Mouse (Mus musculus) myocyte (in vitro differentiated cells): ENCODE results near the gene Atp6v1a. TPM values are rescaled to one million over a fixed set of nuclear protein-coding genes. Genes with fewer than 3 reads are reported as not detected.

ENCODE experiments used
- H3K27me3 ChIP-seq: one replicate; pipeline ENCODE4 v1.6.1; 2011; ENCODE audit not compliant: control insufficient read depth, insufficient read depth, insufficient read length
- H3K36me3 ChIP-seq: one replicate; pipeline ENCODE4 v1.6.1; 2011; ENCODE audit not compliant: control insufficient read depth, insufficient read depth
- H3K4me2 ChIP-seq: one replicate; pipeline ENCODE4 v1.6.1; 2011; ENCODE audit warnings: low read depth, control low read depth
- H3K4me3 ChIP-seq: one replicate; pipeline ENCODE4 v1.5.1; 2011; ENCODE audit warnings: mild to moderate bottlenecking, control low read depth, moderate library complexity
- H3K79me2 ChIP-seq: one replicate; pipeline ENCODE4 v1.6.1; 2011; ENCODE audit not compliant: control insufficient read depth, insufficient read depth
- H3ac ChIP-seq: one replicate; pipeline ENCODE4 v1.6.1; 2011; ENCODE audit not compliant: control insufficient read depth, insufficient read length
- CEBPB ChIP-seq: IDR thresholded peaks from 2 replicates; pipeline ENCODE4 v1.6.1; 2011; ENCODE audit warnings: mild to moderate bottlenecking, moderate library complexity; ENCODE audit not compliant: poor library complexity, insufficient read depth, severe bottlenecking
- E2F4 ChIP-seq: IDR thresholded peaks from one replicate; pipeline ENCODE4 v1.6.1; 2011; ENCODE audit warnings: mild to moderate bottlenecking, control low read depth, moderate library complexity; ENCODE audit not compliant: insufficient read depth
- MAX ChIP-seq: IDR thresholded peaks from one replicate; pipeline ENCODE4 v1.6.1; 2011; ENCODE audit warnings: low read depth, mild to moderate bottlenecking, control low read depth
- MYOD1 ChIP-seq, 3 experiments: IDR thresholded peaks; one replicate each; pipeline ENCODE4 v1.6.1; 2011; ENCODE audit warnings: control low read depth in 2 of 3, low read depth in 2 of 3, mild to moderate bottlenecking in 2 of 3, moderate library complexity in 1 of 3; ENCODE audit not compliant: insufficient read length in 2 of 3, control insufficient read depth in 1 of 3
- MYOG ChIP-seq, 3 experiments: IDR thresholded peaks; one replicate each; pipeline ENCODE4 v1.6.1; 2011; ENCODE audit warnings: control low read depth in 2 of 3, low read depth in 2 of 3, mild to moderate bottlenecking in 2 of 3; ENCODE audit not compliant: insufficient read length in 2 of 3, control insufficient read depth in 1 of 3, insufficient read depth in 1 of 3
- POLR2A ChIP-seq: IDR thresholded peaks from one replicate; pipeline ENCODE4 v1.6.1; 2011; ENCODE audit warnings: low read depth, mild to moderate bottlenecking, control low read depth, moderate library complexity; ENCODE audit not compliant: insufficient read length
- POLR2AphosphoS2 ChIP-seq: IDR thresholded peaks from one replicate; pipeline ENCODE4 v1.6.1; 2011; ENCODE audit warnings: low read depth, control low read depth; ENCODE audit not compliant: insufficient read length
- REST ChIP-seq: IDR thresholded peaks from one replicate; pipeline ENCODE4 v1.6.1; 2011; ENCODE audit warnings: mild to moderate bottlenecking, control low read depth, moderate library complexity; ENCODE audit not compliant: insufficient read depth, insufficient read length
- SRF ChIP-seq: IDR thresholded peaks from one replicate; pipeline ENCODE4 v1.6.1; 2011; ENCODE audit warnings: low read depth; ENCODE audit not compliant: control insufficient read depth, insufficient read length
- TCF12 ChIP-seq: IDR thresholded peaks from one replicate; pipeline ENCODE4 v1.6.1; 2011; ENCODE audit warnings: mild to moderate bottlenecking, control low read depth; ENCODE audit not compliant: poor library complexity, insufficient read depth, severe bottlenecking
- TCF3 ChIP-seq: IDR thresholded peaks from one replicate; pipeline ENCODE4 v1.6.1; 2011; ENCODE audit warnings: low read depth, control low read depth; ENCODE audit not compliant: insufficient read length
- USF1 ChIP-seq: IDR thresholded peaks from one replicate; pipeline ENCODE4 v1.6.1; 2011; ENCODE audit warnings: low read depth, mild to moderate bottlenecking, control low read depth, moderate library complexity
- polyA plus RNA-seq: library from polyadenylated mRNA; unstranded; fragments of >200 nt; fragmentation: generic; extraction: Trizol; gene quantifications from one replicate; pipeline ENCODE4 v1.2.1, GENCODE M21; 2012; ENCODE audit warnings: missing spikeins

Atp6v1a gene
- polyA plus RNA-seq, 1 experiment, result 28.7 TPM

DNA sequence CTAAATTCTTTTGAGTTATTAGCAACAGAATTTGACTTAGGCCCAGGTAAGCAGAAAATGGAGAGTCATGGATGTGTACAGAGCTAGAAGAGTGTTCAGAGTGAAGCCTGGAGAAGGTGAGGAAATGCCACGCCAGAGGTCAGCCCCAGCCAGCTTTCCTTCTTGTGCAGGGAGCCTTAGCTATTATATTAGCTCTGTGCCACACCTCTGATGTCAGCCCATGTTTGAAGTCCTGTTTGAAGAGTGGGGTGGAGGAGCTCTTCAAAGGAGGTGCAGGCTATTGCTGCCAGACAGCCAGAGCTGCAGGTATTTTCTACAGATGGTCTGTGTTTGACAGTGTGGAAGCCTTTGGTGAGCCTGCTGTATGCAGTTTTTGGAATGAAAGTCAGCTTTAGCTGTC lies 39.0 kb upstream of the Atp6v1a start:
- Histone ChIP-seq H3K4me2 (no peak overlapping the region), H3ac (no peak overlapping the region), H3K27me3 (no peaks in the 10 kb centered on the region), H3K36me3 (no peaks in the 10 kb centered on the region), H3K4me3 (no peak overlapping the region), H3K79me2 (peaks cover 37% of the 10 kb centered on the region)
- TF ChIP-seq SRF (no peak), TCF3 (no peak), E2F4 (no peak)

DNA sequence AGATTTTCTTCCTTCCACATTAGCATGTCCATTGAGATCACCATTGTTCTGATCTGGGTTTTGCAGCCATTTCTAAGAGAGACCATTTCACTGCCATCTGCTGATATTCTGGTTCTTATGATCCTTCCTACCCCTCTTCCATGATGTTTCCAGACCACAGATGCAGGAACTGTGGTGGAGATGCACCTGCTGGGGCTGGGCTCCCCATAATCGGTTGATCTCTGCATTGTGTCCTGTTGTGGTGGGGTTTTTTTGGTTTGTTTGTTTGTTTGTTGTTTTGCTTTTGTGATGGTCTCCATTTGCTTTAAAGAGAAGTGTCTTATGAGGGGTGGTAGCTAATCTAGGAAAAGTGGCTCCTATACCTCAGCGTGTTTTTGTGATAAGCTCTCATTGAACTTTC lies 37.0 kb upstream of the Atp6v1a start:
- Histone ChIP-seq H3K4me2 (no peak overlapping the region), H3K36me3 (no peaks in the 10 kb centered on the region), H3K79me2 (peaks cover 36% of the 10 kb centered on the region), H3K4me3 (no peak overlapping the region), H3ac (no peak overlapping the region), H3K27me3 (no peaks in the 10 kb centered on the region)
- TF ChIP-seq TCF3 (no peak), MAX (no peak), MYOG (IDR thresholded peaks at IDR 0.05; ENCODE audit: control insufficient read depth in 1 of 3, insufficient read depth in 1 of 3, insufficient read length in 2 of 3, low read depth in 2 of 3) (no peak), POLR2AphosphoS2 (no peak), E2F4 (no peak), REST (no peak), POLR2A (no peak), CEBPB (no peak), MYOD1 (IDR thresholded peaks at IDR 0.05; ENCODE audit: control insufficient read depth in 1 of 3, insufficient read length in 2 of 3, low read depth in 2 of 3) (no peak), TCF12 (no peak), SRF (no peak), USF1 (no peak)

DNA sequence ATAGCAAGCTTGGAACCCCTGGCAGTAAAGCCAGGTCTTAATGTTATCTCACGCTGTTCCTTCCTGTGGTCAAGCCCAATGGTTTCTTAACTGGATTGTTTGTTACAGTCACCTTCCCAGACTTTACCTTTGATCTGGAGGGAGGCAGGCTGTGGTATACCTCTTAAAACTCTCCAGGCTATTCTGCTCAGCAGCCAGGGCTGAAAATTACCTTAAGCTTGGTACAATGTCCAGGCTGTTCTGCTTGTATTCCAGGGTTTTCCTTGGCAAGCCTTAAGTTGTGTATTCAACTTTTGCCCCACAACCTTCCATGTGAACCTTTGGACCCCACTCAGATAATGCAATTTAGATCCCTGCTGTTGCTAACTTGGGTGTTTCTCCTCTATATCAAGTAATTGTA lies 35.5 kb upstream of the Atp6v1a start:
- no peak overlapping the region for H3K4me3 ChIP-seq
- H3K79me2 ChIP-seq, result peaks cover 36% of the 10 kb centered on the region
- no peaks in the 10 kb centered on the region for H3K36me3 ChIP-seq
- TF ChIP-seq TCF12 (no peak), TCF3 (no peak), POLR2AphosphoS2 (no peak), USF1 (no peak), SRF (no peak), REST (no peak)
- H3K4me2 ChIP-seq, result peak overlapping the region; percentile 27
- H3K27me3 ChIP-seq, result no peaks in the 10 kb centered on the region
- H3ac ChIP-seq, result no peak overlapping the region

GRCm38 (mm10) chr16:44173966-44174530 lies 34.5 kb upstream of the Atp6v1a start:
- no peaks in the 10 kb centered on the region for H3K27me3 ChIP-seq
- H3K4me3 ChIP-seq, result peak overlapping the region; percentile 36
- TF ChIP-seq E2F4 (no peak), USF1 (no peak)

GRCm38 (mm10) chr16:44173155-44173941 lies 33.8 kb upstream of the Atp6v1a start, which contains the start of gene Usf3:
Gene Usf3, plus strand, starts transcription at chr16:44173246.
- no peaks in the 10 kb centered on the region for H3K27me3 ChIP-seq
- TF ChIP-seq E2F4 (no peak), POLR2A (peak; percentile 24)
- H3K4me3 ChIP-seq, result peak within 1 kb of the TSS; percentile 36
- no peaks in the 10 kb centered on the region for H3K36me3 ChIP-seq
- peak within 1 kb of the TSS; percentile 54 for H3ac ChIP-seq
- peak within 1 kb of the TSS; percentile 93 for H3K4me2 ChIP-seq
- H3K79me2 ChIP-seq, result peaks cover 36% of the 10 kb centered on the region

More at GRCm38 (mm10) chr16:44173966-44174530, 34.5 kb upstream of the Atp6v1a start:
- Histone ChIP-seq H3K4me2 (peak overlapping the region; percentile 83), H3K36me3 (no peaks in the 10 kb centered on the region), H3ac (peak overlapping the region; percentile 54), H3K79me2 (peaks cover 36% of the 10 kb centered on the region)
